Mouse (Mus musculus) heart, adult 2 months (tissue): ENCODE data around the gene Zfp57. TPM values are rescaled to one million over a fixed set of nuclear protein-coding genes. Genes with fewer than 3 reads are reported as not detected.
A peak's percentile ranks its signal among the peaks of the same experiment; 100 is the strongest.

Experiments used
- DNase-seq, 2 experiments: peaks; one replicate each; pipeline ENCODE4 v3.0.0; 2021
- H3K27ac ChIP-seq: fragments of 200-600 bp; 2 replicates; pipeline ENCODE4 v1.8.1; 2022
- H3K27me3 ChIP-seq: fragments of 200-500 bp; 2 replicates; pipeline ENCODE4 v1.6.1; 2012; ENCODE audit warnings: mild to moderate bottlenecking, low read length, inconsistent platforms, mixed read lengths; ENCODE audit not compliant: control insufficient read depth, insufficient read depth
- H3K36me3 ChIP-seq: fragments of 200-500 bp; 2 replicates; pipeline ENCODE4 v1.6.1; 2012; ENCODE audit warnings: low read length, inconsistent platforms; ENCODE audit not compliant: control insufficient read depth, insufficient read depth
- H3K4me1 ChIP-seq: fragments of 200-500 bp; 2 replicates; pipeline ENCODE4 v1.6.1; 2011; ENCODE audit warnings: low read length; ENCODE audit not compliant: control insufficient read depth, insufficient read depth
- H3K4me3 ChIP-seq: fragments of 200-600 bp; 2 replicates; pipeline ENCODE4 v1.8.1; 2022
- H3K79me2 ChIP-seq: fragments of 200-500 bp; replicated peaks from 2 replicates; pipeline ENCODE4 v1.6.1; 2012; ENCODE audit warnings: mild to moderate bottlenecking, inconsistent platforms, low read length, moderate library complexity, mixed read lengths; ENCODE audit not compliant: control insufficient read depth, insufficient read depth
- H3K9ac ChIP-seq: fragments of 200-500 bp; 2 replicates; pipeline ENCODE4 v1.6.1; 2012; ENCODE audit warnings: low read depth, mild to moderate bottlenecking, control low read depth, inconsistent platforms, low read length, mixed read lengths
- CTCF ChIP-seq: fragments of 200-600 bp; IDR thresholded peaks from 2 replicates; pipeline ENCODE4 v1.8.1; 2022; ENCODE audit warnings: antibody characterized with exemption, mild to moderate bottlenecking, moderate library complexity
- EP300 ChIP-seq: fragments of 200-500 bp; IDR thresholded peaks from 2 replicates; pipeline ENCODE4 v1.6.1; 2011; ENCODE audit warnings: low read depth, low read length, control low read depth; ENCODE audit not compliant: insufficient read depth
- POLR2A ChIP-seq: fragments of 200-500 bp; IDR thresholded peaks from 2 replicates; pipeline ENCODE4 v1.6.1; 2011; ENCODE audit warnings: mild to moderate bottlenecking, low read depth, low read length, control low read depth; ENCODE audit not compliant: insufficient read depth
- WGBS: fragments of 180-500 bp; shearing (Covaris S2); methylation state at CpG from one replicate; pipeline ENCODE4 v1.1.7; 2018; 5-methylcytosine and 5-hydroxymethylcytosine counted together
- intact Hi-C: fragments of 180-260 bp; cut with DNase I; formaldehyde crosslinking; loops from one replicate; pipeline ENCODE4 v1.15.1; 2025
- polyA plus RNA-seq: library from polyadenylated mRNA; depleted of rRNA; stranded (reverse); fragments of >200 nt; gene quantifications from 2 replicates; pipeline ENCODE4 v1.2.3, GENCODE M21; 2012
- total RNA-seq, 2 experiments: library from RNA; stranded (reverse); gene quantifications; 2 replicates each; pipeline ENCODE4 v1.2.3; 2021

The Zfp57 gene
- total and polyA plus RNA-seq, 3 experiments, result 0.94 to 2.3 (median 1.4) TPM

GRCm38 (mm10) chr17:36966875-36967274, 34.1 kb upstream of the Zfp57 start:
- H3K27me3 ChIP-seq, result no peaks in the 10 kb centered on the region
- no peak overlapping the region for H3K4me3 ChIP-seq
- no peaks in the 10 kb centered on the region for H3K36me3 ChIP-seq
- intact Hi-C loops, result no loop called here
- TF ChIP-seq CTCF, result no peak
- no peak for TF ChIP-seq POLR2A
- no peak for TF ChIP-seq EP300
- H3K4me1 ChIP-seq, result no peaks in the 10 kb centered on the region
- no peak overlapping the region for H3K9ac ChIP-seq
- no peak for DNase-seq
- H3K79me2 ChIP-seq, result no peaks in the 10 kb centered on the region
- WGBS, result 63% methylated on average over 1 of the region's 1 CpGs
- H3K27ac ChIP-seq, result no peak overlapping the region

- no peak overlapping the region for H3K4me3 ChIP-seq
- no peak overlapping the region for H3K9ac ChIP-seq
- H3K27me3 ChIP-seq, result no peaks in the 10 kb centered on the region
- no peak overlapping the region for H3K27ac ChIP-seq
- DNase-seq, result no peak
- intact Hi-C loops, result no loop called here
- TF ChIP-seq CTCF, result no peak
- no peak for TF ChIP-seq EP300
- TF ChIP-seq POLR2A, result no peak
- WGBS, result 79% methylated on average over 14 of the region's 14 CpGs
- no peaks in the 10 kb centered on the region for H3K36me3 ChIP-seq
- no peaks in the 10 kb centered on the region for H3K79me2 ChIP-seq
- H3K4me1 ChIP-seq, result no peaks in the 10 kb centered on the region; the same call in 1 of the 2 replicates
These were observed 30.6 kb upstream of the Zfp57 start for GRCm38 (mm10) chr17:36970316-36970890.

GRCm38 (mm10) chr17:36971172-36971850, 29.7 kb upstream of the Zfp57 start:
- Histone ChIP-seq H3K4me1 (no peaks in the 10 kb centered on the region; the same call in 1 of the 2 replicates), H3K9ac (no peak overlapping the region), H3K27ac (no peak overlapping the region), H3K27me3 (no peaks in the 10 kb centered on the region), H3K79me2 (no peaks in the 10 kb centered on the region), H3K36me3 (no peaks in the 10 kb centered on the region), H3K4me3 (no peak overlapping the region)
- no peak for DNase-seq
- 82% methylated on average over 6 of the region's 6 CpGs for whole genome bisulfite sequencing
- TF ChIP-seq EP300 (no peak), CTCF (no peak), POLR2A (no peak)
- intact Hi-C loops, result no loop called here

GRCm38 (mm10) chr17:36972791-36973190, 28.2 kb upstream of the Zfp57 start:
- Histone ChIP-seq H3K27ac (no peak overlapping the region), H3K9ac (no peak overlapping the region), H3K4me3 (no peak overlapping the region), H3K36me3 (no peaks in the 10 kb centered on the region), H3K79me2 (no peaks in the 10 kb centered on the region), H3K4me1 (no peaks in the 10 kb centered on the region; the same call in 1 of the 2 replicates), H3K27me3 (no peaks in the 10 kb centered on the region)
- intact Hi-C loops, result no loop called here
- 68% methylated on average over 3 of the region's 3 CpGs for WGBS
- DNase-seq, result no peak
- no peak for TF ChIP-seq CTCF
- no peak for TF ChIP-seq EP300
- TF ChIP-seq POLR2A, result no peak

GRCm38 (mm10) chr17:36973271-36973787, 27.6 kb upstream of the Zfp57 start:
- WGBS, result 61% methylated on average over 8 of the region's 8 CpGs
- no peaks in the 10 kb centered on the region; the same call in 1 of the 2 replicates for H3K4me1 ChIP-seq
- H3K27me3 ChIP-seq, result no peaks in the 10 kb centered on the region
- TF ChIP-seq EP300 (no peak), CTCF (no peak), POLR2A (no peak)
- H3K79me2 ChIP-seq, result no peaks in the 10 kb centered on the region
- intact Hi-C loops, result no loop called here
- H3K36me3 ChIP-seq, result no peaks in the 10 kb centered on the region
- DNase-seq, result no peak
- no peak overlapping the region for H3K4me3 ChIP-seq
- H3K9ac ChIP-seq, result no peak overlapping the region
- H3K27ac ChIP-seq, result no peak overlapping the region

- no peaks in the 10 kb centered on the region for H3K79me2 ChIP-seq
- intact Hi-C loops, result no loop called here
- peak within 1 kb of the TSS; percentile 22; the same call in 1 of the 2 replicates for H3K4me3 ChIP-seq
- no peaks in the 10 kb centered on the region for H3K27me3 ChIP-seq
- peak within 1 kb of the TSS; percentile 49 for H3K27ac ChIP-seq
- H3K4me1 ChIP-seq, result no peaks in the 10 kb centered on the region
- no peak within 1 kb of the TSS; the same call in 1 of the 2 replicates for H3K9ac ChIP-seq
- WGBS, result 8% methylated on average over 18 of the region's 18 CpGs
- DNase-seq, result peak; percentile 36 to 43
- H3K36me3 ChIP-seq, result no peaks in the 10 kb centered on the region
- TF ChIP-seq CTCF, result no peak
- TF ChIP-seq POLR2A, result no peak
- no peak for TF ChIP-seq EP300
These were observed 19.6 kb upstream of the Zfp57 start, which contains the start of gene 2410137M14Rik for GRCm38 (mm10) chr17:36981221-36981813. Gene 2410137M14Rik, minus strand, starts transcription at chr17:36981237.
